Mouse (Mus musculus): ENCODE measurements at regions not wholly inside any gene's neighbourhood (a gene's known extent, or its start where the extent isn't known, plus 50 kb on each side); places are given as distances from the start of the nearest gene placed in this dataset.
"Not testable (repeated sequence)": the region's sequence is repeated elsewhere in the genome, so short reads cannot be mapped to it uniquely, and the experiment has no call there.

- H3K4me2 ChIP-seq = no peak overlapping the region
- no peaks in the 10 kb centered on the region for H3K9me3 ChIP-seq
- H3K4me1 ChIP-seq = no peaks in the 10 kb centered on the region
- H3K27ac ChIP-seq = no peak overlapping the region
- no peak overlapping the region for H3K4me3 ChIP-seq
- H3K27me3 ChIP-seq (replicated peaks) = no peaks in the 10 kb centered on the region
- no peak overlapping the region for H3K9ac ChIP-seq
- no peaks in the 10 kb centered on the region for H3K36me3 ChIP-seq (replicated peaks)
- no peak for ATAC-seq (replicated peaks)
- 64% methylated on average over 2 of the region's 2 CpGs for WGBS
Observed at GRCm38 (mm10) chr3:22815842-22816241, 739.4 kb downstream of the Tbl1xr1 start.

- WGBS = 81% methylated on average over 4 of the region's 4 CpGs
Observed at GRCm38 (mm10) chr3:22826485-22826884, 750.0 kb downstream of the Tbl1xr1 start.

GRCm38 (mm10) chr3:22838986-22839385, 762.5 kb downstream of the Tbl1xr1 start:
- Histone ChIP-seq H3K4me3 (no peak overlapping the region), H3K36me3 (replicated peaks) (no peaks in the 10 kb centered on the region), H3K4me1 (no peaks in the 10 kb centered on the region), H3K27me3 (replicated peaks) (no peaks in the 10 kb centered on the region), H3K9ac (no peak overlapping the region), H3K27ac (no peak overlapping the region), H3K9me3 (no peaks in the 10 kb centered on the region), H3K4me2 (no peak overlapping the region)
- WGBS = 82% methylated on average over 4 of the region's 4 CpGs
- no peak for ATAC-seq (replicated peaks)

More at GRCm38 (mm10) chr3:22826485-22826884, 750.0 kb downstream of the Tbl1xr1 start:
- Histone ChIP-seq H3K27me3 (replicated peaks) (no peaks in the 10 kb centered on the region), H3K27ac (no peak overlapping the region), H3K4me2 (no peak overlapping the region), H3K9ac (no peak overlapping the region), H3K4me3 (no peak overlapping the region), H3K4me1 (no peaks in the 10 kb centered on the region), H3K36me3 (replicated peaks) (no peaks in the 10 kb centered on the region), H3K9me3 (no peaks in the 10 kb centered on the region)
- ATAC-seq (replicated peaks) = no peak

DNA sequence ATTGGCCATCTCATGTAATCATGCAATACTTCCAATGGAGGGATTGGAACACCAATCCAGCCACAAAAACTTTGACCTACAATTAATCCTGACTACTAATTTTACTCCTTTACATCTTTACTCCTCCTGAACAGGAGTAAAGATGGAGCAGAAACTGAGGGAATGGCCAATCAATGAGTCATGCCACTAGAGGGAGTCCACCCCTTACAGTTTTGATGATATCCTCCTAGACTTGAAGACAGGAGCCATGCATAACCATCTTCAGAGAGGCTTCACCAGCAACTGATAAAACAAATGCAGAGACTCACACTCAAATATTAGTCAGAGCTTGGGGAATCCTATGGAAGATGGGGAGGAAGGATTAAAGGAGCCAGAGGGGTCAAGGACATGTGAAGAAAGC, 774.0 kb downstream of the Tbl1xr1 start:
- Histone ChIP-seq H3K4me2 (no peak overlapping the region), H3K9me3 (no peaks in the 10 kb centered on the region), H3K9ac (no peak overlapping the region), H3K4me1 (no peaks in the 10 kb centered on the region), H3K36me3 (replicated peaks) (no peaks in the 10 kb centered on the region), H3K27ac (no peak overlapping the region), H3K4me3 (no peak overlapping the region), H3K27me3 (replicated peaks) (no peaks in the 10 kb centered on the region)
- ATAC-seq (replicated peaks) = no peak

DNA sequence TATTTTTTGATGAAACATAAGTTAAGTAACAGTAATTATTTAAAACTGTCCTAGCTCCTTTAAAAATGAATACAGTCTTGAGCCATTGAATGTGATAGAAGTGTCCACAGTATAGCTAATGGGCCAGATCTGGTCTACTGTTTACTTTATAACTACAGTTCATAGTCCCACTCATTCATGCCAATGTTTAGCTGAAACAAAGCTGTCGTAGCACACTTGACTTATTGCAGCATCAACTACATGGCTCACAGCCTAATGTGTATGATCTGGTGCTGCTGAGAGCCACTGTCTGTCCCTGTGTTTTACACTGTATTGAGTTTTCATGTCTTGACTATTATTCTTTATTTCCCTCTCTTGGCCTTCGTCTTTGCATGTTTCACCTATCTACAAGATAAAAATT, 787.1 kb downstream of the Tbl1xr1 start:
- Histone ChIP-seq H3K36me3 (replicated peaks) (no peaks in the 10 kb centered on the region), H3K4me3 (no peak overlapping the region), H3K27ac (no peak overlapping the region), H3K9ac (no peak overlapping the region), H3K4me1 (no peaks in the 10 kb centered on the region), H3K27me3 (replicated peaks) (no peaks in the 10 kb centered on the region), H3K9me3 (no peaks in the 10 kb centered on the region), H3K4me2 (no peak overlapping the region)
- WGBS = 91% methylated on average over 2 of the region's 2 CpGs
- ATAC-seq (replicated peaks) = no peak

GRCm38 (mm10) chr3:22877883-22878282, 801.4 kb downstream of the Tbl1xr1 start:
- ATAC-seq (replicated peaks) = no peak
- no peak overlapping the region for H3K9ac ChIP-seq
- WGBS = 91% methylated on average over 3 of the region's 3 CpGs
- H3K27ac ChIP-seq = no peak overlapping the region
- no peaks in the 10 kb centered on the region for H3K9me3 ChIP-seq
- H3K4me2 ChIP-seq = no peak overlapping the region
- no peaks in the 10 kb centered on the region for H3K36me3 ChIP-seq (replicated peaks)
- no peak overlapping the region for H3K4me3 ChIP-seq
- H3K27me3 ChIP-seq (replicated peaks) = no peaks in the 10 kb centered on the region
- no peaks in the 10 kb centered on the region for H3K4me1 ChIP-seq

DNA sequence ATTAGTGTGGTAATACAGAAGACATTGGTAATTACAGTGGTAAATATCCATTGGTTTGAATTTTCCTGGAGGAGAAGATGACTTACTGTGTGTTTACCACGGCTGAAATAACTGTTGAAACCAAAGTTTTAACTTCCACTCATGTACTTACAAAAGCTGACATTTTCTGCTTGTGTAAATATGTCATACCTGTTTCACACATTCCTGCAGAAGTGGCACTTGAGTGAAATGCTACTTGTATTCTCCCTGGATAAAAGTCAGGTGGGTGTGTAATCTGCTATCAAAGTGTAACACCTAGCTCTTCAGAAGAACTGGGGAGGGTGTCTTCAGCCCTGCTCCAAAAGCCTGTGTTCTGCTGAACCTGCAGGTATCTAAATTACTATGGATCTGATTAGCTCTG, 816.3 kb downstream of the Tbl1xr1 start:
- no peak overlapping the region for H3K4me3 ChIP-seq
- H3K27ac ChIP-seq = no peak overlapping the region
- H3K9me3 ChIP-seq = no peaks in the 10 kb centered on the region
- H3K4me2 ChIP-seq = no peak overlapping the region
- ATAC-seq (replicated peaks) = no peak
- no peaks in the 10 kb centered on the region for H3K4me1 ChIP-seq
- H3K27me3 ChIP-seq (replicated peaks) = no peaks in the 10 kb centered on the region
- no peak overlapping the region for H3K9ac ChIP-seq
- no peaks in the 10 kb centered on the region for H3K36me3 ChIP-seq (replicated peaks)
- WGBS = 53% methylated on average over 1 of the region's 1 CpGs

- Histone ChIP-seq H3K4me3 (no peak overlapping the region), H3K36me3 (replicated peaks) (no peaks in the 10 kb centered on the region), H3K27ac (no peak overlapping the region), H3K9ac (no peak overlapping the region), H3K4me2 (no peak overlapping the region), H3K27me3 (replicated peaks) (no peaks in the 10 kb centered on the region), H3K4me1 (no peaks in the 10 kb centered on the region), H3K9me3 (no peaks in the 10 kb centered on the region)
- no peak for ATAC-seq (replicated peaks)
- 65% methylated on average over 2 of the region's 2 CpGs for WGBS
Observed at GRCm38 (mm10) chr3:22897651-22898050, 821.2 kb downstream of the Tbl1xr1 start.

GRCm38 (mm10) chr3:22900966-22901365, 824.5 kb downstream of the Tbl1xr1 start:
- no peaks in the 10 kb centered on the region for H3K36me3 ChIP-seq (replicated peaks)
- no peaks in the 10 kb centered on the region for H3K9me3 ChIP-seq
- H3K27me3 ChIP-seq (replicated peaks) = no peaks in the 10 kb centered on the region
- 93% methylated on average over 10 of the region's 10 CpGs for WGBS
- no peak overlapping the region for H3K4me3 ChIP-seq
- no peak overlapping the region for H3K9ac ChIP-seq
- no peak for ATAC-seq (replicated peaks)
- H3K4me2 ChIP-seq = no peak overlapping the region
- no peak overlapping the region for H3K27ac ChIP-seq
- H3K4me1 ChIP-seq = no peaks in the 10 kb centered on the region

GRCm38 (mm10) chr3:22928970-22929369, 852.5 kb downstream of the Tbl1xr1 start:
- H3K9ac ChIP-seq = no peak overlapping the region
- WGBS = 87% methylated on average over 3 of the region's 3 CpGs
- H3K27ac ChIP-seq = no peak overlapping the region
- no peaks in the 10 kb centered on the region for H3K9me3 ChIP-seq
- H3K4me3 ChIP-seq = no peak overlapping the region
- no peaks in the 10 kb centered on the region for H3K36me3 ChIP-seq (replicated peaks)
- H3K27me3 ChIP-seq (replicated peaks) = no peaks in the 10 kb centered on the region
- no peak for ATAC-seq (replicated peaks)
- H3K4me2 ChIP-seq = no peak overlapping the region
- H3K4me1 ChIP-seq = no peaks in the 10 kb centered on the region

DNA sequence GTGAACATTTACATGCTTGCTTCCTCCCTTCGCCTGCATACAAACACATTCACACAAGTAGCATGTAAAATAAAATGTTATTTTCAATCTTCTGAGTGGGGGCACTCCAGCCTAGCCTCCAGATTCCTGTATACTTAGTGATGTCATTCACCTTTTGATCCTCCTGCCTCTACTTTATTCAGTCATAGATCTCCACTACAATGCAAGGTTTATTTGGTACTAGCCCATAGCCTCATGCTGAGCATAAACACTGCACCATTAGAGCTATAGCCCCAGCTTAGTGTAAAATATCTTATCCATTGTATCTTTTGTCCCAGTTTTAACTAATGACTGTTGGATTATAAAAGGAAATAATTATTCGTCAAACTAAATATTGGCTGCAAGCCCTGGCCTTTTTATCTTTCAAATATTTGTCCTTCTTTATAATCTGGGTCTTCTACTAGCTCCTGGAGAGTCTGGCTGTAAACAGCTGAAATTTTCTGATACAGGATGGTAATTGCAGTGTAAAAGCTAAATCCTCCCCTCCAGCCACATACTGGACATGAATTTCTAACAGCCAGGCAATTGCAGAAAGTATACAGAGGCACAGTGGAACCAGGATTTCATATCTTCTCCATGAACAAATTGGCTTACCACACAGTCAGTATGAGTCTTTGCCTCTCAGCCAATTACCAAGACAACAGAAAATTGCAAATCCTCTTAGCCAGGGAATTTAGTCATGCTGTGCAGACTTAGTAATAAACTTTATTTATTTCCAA, 853.5 kb downstream of the Tbl1xr1 start:
- Histone ChIP-seq H3K9ac (no peak overlapping the region), H3K36me3 (replicated peaks) (no peaks in the 10 kb centered on the region), H3K4me1 (no peaks in the 10 kb centered on the region), H3K4me3 (no peak overlapping the region), H3K27me3 (replicated peaks) (no peaks in the 10 kb centered on the region), H3K27ac (peak overlapping the region; percentile 38; the same call in 1 of the 2 replicates), H3K4me2 (no peak overlapping the region), H3K9me3 (no peaks in the 10 kb centered on the region)
- peak; percentile 89 for ATAC-seq (replicated peaks)
- WGBS = 67% methylated on average over 2 of the region's 2 CpGs

- H3K27me3 ChIP-seq (replicated peaks); H3K4me1 ChIP-seq; H3K27ac ChIP-seq; H3K4me2 ChIP-seq; H3K9ac ChIP-seq; H3K4me3 ChIP-seq; H3K36me3 ChIP-seq (replicated peaks); ATAC-seq (replicated peaks); H3K9me3 ChIP-seq: not testable (repeated sequence)
- WGBS = 74% methylated on average over 4 of the region's 4 CpGs
Observed at GRCm38 (mm10) chr3:22945646-22946045, 869.2 kb downstream of the Tbl1xr1 start.

GRCm38 (mm10) chr3:22947181-22947580, 870.7 kb downstream of the Tbl1xr1 start:
- H3K4me2 ChIP-seq = no peak overlapping the region
- ATAC-seq (replicated peaks) = no peak
- no peaks in the 10 kb centered on the region for H3K4me1 ChIP-seq
- H3K4me3 ChIP-seq = no peak overlapping the region
- 83% methylated on average over 4 of the region's 4 CpGs for WGBS
- H3K9ac ChIP-seq = no peak overlapping the region
- H3K36me3 ChIP-seq (replicated peaks) = no peaks in the 10 kb centered on the region
- H3K27ac ChIP-seq = no peak overlapping the region
- H3K9me3 ChIP-seq = no peaks in the 10 kb centered on the region
- no peaks in the 10 kb centered on the region for H3K27me3 ChIP-seq (replicated peaks)
